Mouse (Mus musculus) thymus, adult 2 months (tissue): ENCODE data around the gene Gm17359. TPM values are rescaled to one million over a fixed set of nuclear protein-coding genes. Genes with fewer than 3 reads are reported as not detected.

Source experiments
- DNase-seq: peaks from one replicate; pipeline ENCODE4 v3.0.0; 2021
- H3K27ac ChIP-seq: fragments of 200-500 bp; 2 replicates; pipeline ENCODE4 v1.5.1; 2012; ENCODE audit warnings: low read length, control low read depth; ENCODE audit not compliant: control insufficient read depth, insufficient read depth
- H3K27me3 ChIP-seq: fragments of 200-500 bp; 2 replicates; pipeline ENCODE4 v1.6.1; 2012; ENCODE audit warnings: mild to moderate bottlenecking, low read length, moderate library complexity, mixed read lengths; ENCODE audit not compliant: control insufficient read depth, insufficient read depth
- H3K36me3 ChIP-seq: fragments of 200-500 bp; 2 replicates; pipeline ENCODE4 v1.6.1; 2012; ENCODE audit warnings: mild to moderate bottlenecking, low read length, moderate library complexity; ENCODE audit not compliant: control insufficient read depth, insufficient read depth
- H3K4me1 ChIP-seq: fragments of 200-500 bp; replicated peaks from 2 replicates; pipeline ENCODE4 v1.6.1; 2012; ENCODE audit warnings: low read length; ENCODE audit not compliant: control insufficient read depth, insufficient read depth
- H3K4me3 ChIP-seq: fragments of 200-500 bp; 2 replicates; pipeline ENCODE4 v1.5.1; 2012; ENCODE audit warnings: mild to moderate bottlenecking, low read length, control low read depth, moderate library complexity; ENCODE audit not compliant: control insufficient read depth, insufficient read depth
- CTCF ChIP-seq: fragments of 200-500 bp; IDR thresholded peaks from 2 replicates; pipeline ENCODE4 v1.5.1; 2012; ENCODE audit warnings: mild to moderate bottlenecking, control low read depth, low read length, moderate library complexity, borderline replicate concordance; ENCODE audit not compliant: control insufficient read depth, poor library complexity, insufficient read depth; ENCODE audit errors: extremely low read depth
- POLR2A ChIP-seq: fragments of 200-500 bp; IDR thresholded peaks from 2 replicates; pipeline ENCODE4 v1.6.1; 2012; ENCODE audit warnings: mild to moderate bottlenecking, low read length, control low read depth, moderate library complexity; ENCODE audit not compliant: control insufficient read depth, poor library complexity, insufficient read depth; ENCODE audit errors: extremely low read depth
- WGBS: fragments of 180-500 bp; shearing (Covaris S2); methylation state at CpG from one replicate; pipeline ENCODE4 v1.1.7; 2018; 5-methylcytosine and 5-hydroxymethylcytosine counted together
- polyA plus RNA-seq: library from polyadenylated mRNA; depleted of rRNA; stranded (reverse); fragments of >200 nt; gene quantifications from 2 replicates; pipeline ENCODE4 v1.2.3, GENCODE M21; 2012

Gene Gm17359
- polyA plus RNA-seq, 1 experiment: 0.11 TPM

DNA sequence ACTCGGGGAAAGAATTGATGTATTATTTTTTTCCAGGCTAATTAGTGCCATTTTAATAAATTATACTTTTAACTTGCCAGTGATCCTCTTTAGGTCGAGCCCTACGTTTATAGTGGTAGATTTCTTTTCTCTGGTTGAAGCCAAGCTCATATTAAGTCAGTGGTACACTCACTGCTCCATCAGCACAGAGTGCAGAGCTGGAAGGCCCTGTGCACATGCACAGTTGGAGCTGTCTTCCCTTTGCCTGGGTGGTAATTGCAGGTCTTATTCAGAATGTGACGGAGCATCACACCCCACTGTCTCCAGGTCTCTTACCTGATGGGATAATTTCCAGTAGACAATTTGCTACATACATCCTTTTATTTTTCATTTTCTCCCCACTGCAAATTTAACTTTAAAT is 52.6 kb downstream of the Gm17359 start:
- Histone ChIP-seq H3K27ac (no peak overlapping the region), H3K4me1 (no peaks in the 10 kb centered on the region), H3K36me3 (no peaks in the 10 kb centered on the region), H3K4me3 (no peak overlapping the region), H3K27me3 (no peaks in the 10 kb centered on the region)
- WGBS: 87% methylated on average over 4 of the region's 4 CpGs
- TF ChIP-seq CTCF: no peak
- TF ChIP-seq POLR2A: no peak
- no peak for DNase-seq

DNA sequence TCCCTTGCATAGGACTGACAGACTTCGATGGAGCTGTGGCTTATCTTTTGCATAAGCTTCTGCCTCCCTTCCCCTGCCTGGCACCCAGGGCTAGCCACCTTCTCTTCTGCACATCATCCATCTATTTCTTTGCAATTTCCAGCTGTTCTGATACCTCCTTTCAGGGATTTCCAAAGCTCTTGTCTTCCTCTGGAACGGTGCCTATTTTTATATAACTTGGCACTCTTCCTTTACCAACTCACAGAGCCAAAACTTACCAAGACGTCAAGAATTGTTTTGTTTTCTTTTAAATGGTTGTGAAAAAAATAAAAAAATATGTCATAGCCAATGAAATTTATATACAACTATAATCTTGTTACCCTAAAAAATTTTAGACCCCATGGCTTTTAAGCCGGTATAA is 64.1 kb downstream of the Gm17359 start:
- H3K4me1 ChIP-seq: no peaks in the 10 kb centered on the region
- H3K4me3 ChIP-seq: no peak overlapping the region
- 82% methylated on average over 4 of the region's 4 CpGs for WGBS
- no peak for DNase-seq
- no peaks in the 10 kb centered on the region for H3K27me3 ChIP-seq
- H3K36me3 ChIP-seq: no peaks in the 10 kb centered on the region
- H3K27ac ChIP-seq: no peak overlapping the region
- no peak for TF ChIP-seq CTCF
- no peak for TF ChIP-seq POLR2A

DNA sequence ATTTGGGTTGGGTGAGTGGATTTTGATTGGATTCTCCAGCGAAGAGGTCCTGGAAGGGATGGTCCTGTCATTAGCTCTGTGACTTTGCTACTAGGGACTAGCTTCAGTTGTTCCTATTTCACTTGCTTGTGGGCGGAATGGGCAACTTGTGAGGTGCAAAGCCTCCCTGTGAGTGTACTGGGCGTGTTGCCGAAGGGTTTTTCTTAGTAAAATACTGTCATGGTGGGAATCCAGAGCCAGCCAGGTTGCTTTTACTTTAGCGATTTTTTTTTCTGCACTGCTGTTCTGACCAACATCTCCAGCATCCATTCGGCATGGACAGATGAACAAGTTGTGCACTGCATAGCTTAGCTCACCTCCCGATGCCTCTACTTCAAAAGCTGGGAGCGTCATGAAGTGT is 65.6 kb downstream of the Gm17359 start:
- no peaks in the 10 kb centered on the region for H3K27me3 ChIP-seq
- DNase-seq: no peak
- no peak overlapping the region for H3K27ac ChIP-seq
- 96% methylated on average over 8 of the region's 8 CpGs for WGBS
- no peaks in the 10 kb centered on the region for H3K4me1 ChIP-seq
- H3K36me3 ChIP-seq: no peaks in the 10 kb centered on the region
- H3K4me3 ChIP-seq: no peak overlapping the region
- TF ChIP-seq POLR2A (no peak), CTCF (no peak)

DNA sequence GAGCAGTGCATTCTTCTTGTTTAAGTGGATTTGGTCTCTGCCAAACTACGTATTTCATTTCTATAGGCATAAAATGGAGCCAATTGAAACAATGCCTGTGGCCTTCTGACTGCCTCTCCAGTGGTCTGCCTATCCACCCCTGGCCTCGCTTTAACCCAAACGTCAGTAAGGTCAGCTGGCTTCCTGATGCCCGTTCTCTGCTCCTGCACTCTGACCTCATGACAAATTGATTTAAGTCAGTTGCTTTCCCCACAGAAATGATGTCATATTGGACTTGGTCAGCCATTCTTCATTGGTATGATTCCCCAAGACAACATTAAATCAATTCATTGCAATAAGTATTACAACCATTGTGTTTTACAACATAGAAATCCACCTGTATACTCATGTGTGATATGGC is 72.1 kb downstream of the Gm17359 start:
- TF ChIP-seq POLR2A (no peak), CTCF (no peak)
- DNase-seq: no peak
- no peak overlapping the region for H3K27ac ChIP-seq
- H3K4me3 ChIP-seq: no peak overlapping the region
- H3K36me3 ChIP-seq: no peaks in the 10 kb centered on the region
- WGBS: 95% methylated on average over 4 of the region's 4 CpGs
- H3K27me3 ChIP-seq: no peaks in the 10 kb centered on the region
- no peaks in the 10 kb centered on the region for H3K4me1 ChIP-seq

DNA sequence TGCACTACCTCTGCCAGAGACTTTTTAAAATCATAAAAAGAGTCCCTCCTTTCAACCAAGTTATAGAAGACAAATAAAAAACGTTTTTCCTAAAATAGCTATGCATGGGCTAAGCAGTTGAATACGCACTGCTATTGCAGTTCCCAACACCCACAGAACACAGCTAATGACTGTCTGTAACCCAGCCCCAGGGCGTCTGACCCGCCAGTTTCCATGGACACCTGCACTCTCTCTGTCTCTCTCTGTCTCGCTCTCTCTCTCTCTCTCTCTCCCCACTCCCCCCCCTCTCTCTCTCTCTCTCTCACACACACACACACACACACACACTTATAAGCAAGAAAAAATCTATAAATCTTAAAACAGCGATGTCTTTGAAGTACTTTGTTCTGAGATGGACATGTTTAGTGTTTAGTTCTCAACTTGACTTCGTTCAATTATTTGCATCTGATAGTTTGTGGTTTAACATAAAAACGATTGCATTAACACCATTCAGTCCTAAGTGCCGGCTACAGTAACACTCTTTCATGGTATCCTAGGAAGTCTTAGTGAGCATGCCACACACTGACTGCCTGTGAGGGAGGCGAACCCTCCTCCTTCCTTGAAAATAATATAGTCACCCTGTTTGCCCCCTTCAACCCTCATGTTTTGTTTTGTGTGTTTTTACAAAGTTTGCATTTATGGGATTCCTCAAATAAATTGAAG is 73.6 kb downstream of the Gm17359 start:
- Histone ChIP-seq H3K4me1 (no peaks in the 10 kb centered on the region), H3K4me3 (no peak overlapping the region), H3K27me3 (no peaks in the 10 kb centered on the region), H3K36me3 (no peaks in the 10 kb centered on the region), H3K27ac (no peak overlapping the region)
- DNase-seq: no peak
- TF ChIP-seq POLR2A: no peak
- TF ChIP-seq CTCF: no peak
- 65% methylated on average over 10 of the region's 10 CpGs for WGBS

DNA sequence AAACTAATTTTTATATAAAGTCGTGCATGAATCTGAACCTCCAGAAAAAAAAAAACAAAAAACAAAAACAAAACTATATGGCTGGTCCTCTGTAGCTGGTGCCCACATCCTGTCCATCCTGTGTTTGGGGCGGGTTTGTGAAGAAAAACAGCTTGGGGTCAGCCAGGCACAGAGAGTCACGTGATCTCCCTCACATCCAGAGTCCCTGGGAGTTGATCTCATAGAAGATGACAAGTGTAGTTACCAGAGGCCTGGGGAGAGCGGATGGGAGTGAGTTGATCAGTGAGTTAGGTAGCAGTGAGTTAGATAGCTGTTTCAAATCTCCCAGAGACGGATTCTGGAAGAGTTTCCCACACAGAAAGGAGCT is 74.2 kb downstream of the Gm17359 start:
- DNase-seq: no peak
- no peaks in the 10 kb centered on the region for H3K4me1 ChIP-seq
- TF ChIP-seq CTCF (no peak), POLR2A (no peak)

DNA sequence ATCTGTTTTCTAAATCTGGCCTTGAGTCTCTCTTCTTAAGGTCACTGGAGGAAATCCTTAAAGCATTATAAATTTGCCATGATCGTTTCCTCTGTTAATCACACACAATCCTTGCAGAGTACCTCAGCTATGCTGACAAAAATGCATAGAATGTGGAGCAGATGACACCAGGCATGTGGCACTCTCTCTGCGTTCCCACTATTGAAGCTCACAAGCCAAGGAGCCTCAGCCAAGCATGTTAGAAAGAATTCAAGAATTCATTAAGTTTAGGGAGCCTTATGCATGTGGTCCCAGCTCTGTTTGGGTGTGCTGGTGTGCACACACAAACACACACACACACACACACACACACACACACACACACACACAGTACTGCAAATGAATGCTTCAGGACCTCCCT is 75.2 kb downstream of the Gm17359 start:
- no peaks in the 10 kb centered on the region for H3K27me3 ChIP-seq
- H3K4me3 ChIP-seq: no peak overlapping the region
- H3K27ac ChIP-seq: no peak overlapping the region
- no peaks in the 10 kb centered on the region for H3K4me1 ChIP-seq
- WGBS: 88% methylated on average over 2 of the region's 2 CpGs
- no peak for DNase-seq
- no peaks in the 10 kb centered on the region for H3K36me3 ChIP-seq
- TF ChIP-seq POLR2A (no peak), CTCF (no peak)

More for the DNA sequence above, 74.2 kb downstream of the Gm17359 start:
- no peaks in the 10 kb centered on the region for H3K36me3 ChIP-seq
- H3K4me3 ChIP-seq: no peak overlapping the region
- WGBS: 75% methylated on average over 5 of the region's 5 CpGs
- H3K27ac ChIP-seq: no peak overlapping the region
- H3K27me3 ChIP-seq: no peaks in the 10 kb centered on the region
